In the genomic region with DNA sequence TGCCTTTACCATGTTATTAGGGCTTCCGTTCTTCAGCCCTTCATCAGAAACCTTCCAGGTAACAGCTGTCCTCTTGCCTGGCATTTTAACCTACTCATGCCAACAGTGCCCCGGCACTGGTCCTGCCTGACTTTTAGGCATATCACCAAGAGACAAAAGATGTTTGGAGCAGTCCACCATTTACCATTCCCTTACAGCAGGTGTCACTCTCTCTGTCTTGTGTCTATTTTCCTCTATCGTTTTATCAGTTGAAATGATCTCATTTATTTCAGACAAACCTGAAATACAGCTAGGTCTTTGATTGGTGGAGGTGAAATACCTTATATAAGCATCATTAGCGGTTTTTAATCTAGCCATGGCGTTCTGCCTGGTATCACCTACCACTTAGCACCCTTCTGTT, we compare ENCODE assay signal across 17 mouse cellular contexts.
"Had no signal": no experiment of that assay in that cellular context is flagged by ENCODE, and none has a peak within 500 bp of the region (broad histone marks: within the 10 kb centered on the region; RNA-seq: fewer than 3 reads in every experiment).

No protein-coding gene starts in this region.

- ATAC-seq: liver, postnatal 0 days; midbrain, embryonic 16.5 days had no signal

- DNase-seq: kidney, postnatal 10 days; kidney, postnatal 4 days; liver; liver, embryonic 13.5 days; liver, postnatal 0 days; lung, postnatal 14 days; right cerebral cortex, adult 18-20 months; right cerebral cortex, postnatal 25 days; thymus, adult 18-20 months; thymus, postnatal 14 days had no signal

- H3K4me1 ChIP-seq: liver, embryonic 13.5 days; lung, embryonic 15.5 days; neural tube, embryonic 15.5 days had no signal

- H3K9me3 ChIP-seq: limb, embryonic 12.5 days; liver, embryonic 13.5 days; lung, embryonic 15.5 days; megakaryocyte, embryonic 14.5 days; neural tube, embryonic 15.5 days had no signal

- H3K4me2 ChIP-seq: limb, embryonic 12.5 days; liver, embryonic 13.5 days; lung, embryonic 15.5 days; midbrain, embryonic 11.5 days; neural tube, embryonic 15.5 days had no signal

- H3K9ac ChIP-seq: limb, embryonic 12.5 days; liver, embryonic 13.5 days; liver, postnatal 0 days; lung, embryonic 15.5 days; neural tube, embryonic 15.5 days had no signal

- H3K27ac ChIP-seq: limb, embryonic 12.5 days; liver, embryonic 13.5 days; lung, embryonic 15.5 days; macrophage; neural tube, embryonic 15.5 days had no signal

- H3K27me3 ChIP-seq: limb, embryonic 12.5 days; liver, embryonic 13.5 days; lung, embryonic 15.5 days; megakaryocyte, embryonic 14.5 days; neural tube, embryonic 15.5 days had no signal

- H3K4me3 ChIP-seq: limb, embryonic 12.5 days; liver, embryonic 13.5 days; lung, embryonic 15.5 days; megakaryocyte, embryonic 14.5 days; neural tube, embryonic 15.5 days had no signal
